Mouse (Mus musculus) cerebellum, postnatal 25 days (tissue): ENCODE results near the gene Ak7.

Source experiments
- DNase-seq, 2 experiments: peaks; one replicate each; pipeline ENCODE4 v3.0.0; 2021; ENCODE audit warnings: mixed read lengths in 2 of 2

Gene Ak7

DNA sequence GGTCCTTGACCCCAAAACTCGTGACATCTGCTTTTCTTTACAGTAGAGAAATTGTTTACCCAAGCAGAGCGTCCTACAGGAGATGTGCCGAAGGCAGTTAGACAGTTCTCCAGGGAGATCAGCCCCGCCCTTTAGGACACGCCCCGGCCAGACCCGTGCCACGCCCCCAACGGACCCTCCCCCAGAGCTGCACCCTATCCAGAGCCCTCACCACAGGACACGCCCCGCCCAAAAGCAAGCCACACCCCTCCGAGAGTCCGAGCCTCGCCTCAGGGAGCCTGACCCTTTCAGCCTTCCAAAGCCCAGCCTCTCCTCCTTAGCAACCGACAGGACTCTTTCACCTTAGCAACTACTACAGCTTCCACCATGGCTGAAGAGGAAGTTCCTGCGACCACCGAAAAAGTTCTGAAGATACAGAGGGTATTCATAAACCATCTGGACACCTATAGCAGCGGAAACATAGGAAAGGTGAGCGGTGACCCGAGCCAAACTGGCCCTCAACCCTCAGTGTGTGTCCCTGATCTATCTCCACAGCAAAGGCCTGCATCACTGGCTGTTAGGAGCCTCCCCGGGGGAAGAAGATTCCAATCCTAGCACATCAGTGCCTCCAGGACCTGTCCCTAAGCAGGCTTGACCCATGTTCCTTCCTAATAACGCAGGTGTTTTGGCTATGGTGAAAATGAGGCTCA, at the start of gene Ak7:
TSS of gene Ak7 (plus strand) at position 178 of the 689 bp plus-strand sequence.
- DNase-seq, result peak in 1 of 2 experiments; percentile 30

DNA sequence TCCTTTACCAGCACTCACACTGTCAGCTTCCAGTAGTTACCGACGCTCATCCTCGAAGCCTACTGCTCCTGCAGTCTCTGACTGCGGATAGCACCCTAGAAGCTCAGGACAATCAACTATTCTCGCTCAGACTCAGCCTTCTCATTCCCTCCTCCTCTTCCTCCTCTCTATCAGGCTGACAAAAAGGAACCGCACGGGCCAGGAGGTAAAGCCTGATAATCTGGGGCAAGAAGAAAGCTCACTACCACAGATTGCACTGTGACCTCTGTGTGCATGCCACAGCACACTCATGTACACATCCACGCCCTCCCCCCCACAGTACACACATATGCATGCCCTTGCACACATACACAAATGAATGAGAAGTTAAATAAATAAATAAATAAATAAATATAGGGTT, 29.5 kb upstream of the Ak7 start:
- no peak for DNase-seq

DNA sequence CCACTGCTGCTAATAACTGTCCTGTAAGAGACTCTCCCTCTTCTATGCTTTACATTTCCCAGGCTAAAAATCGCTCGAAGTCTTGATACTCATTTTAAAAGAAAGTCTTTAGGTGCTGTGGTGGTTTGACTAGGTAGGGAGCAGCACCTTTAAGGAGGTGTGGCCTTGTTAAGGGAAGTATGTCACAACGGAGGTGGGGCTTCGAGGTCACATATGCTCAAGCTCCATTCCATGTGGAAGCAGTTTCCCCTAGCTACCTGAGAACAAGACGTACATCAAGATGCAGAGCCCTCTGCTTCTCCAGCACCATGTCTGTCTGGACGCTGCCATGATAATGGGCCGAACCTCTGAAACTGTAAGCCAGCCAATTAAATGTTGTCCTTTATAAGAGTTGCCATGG, 27.6 kb upstream of the Ak7 start:
- no peak for DNase-seq

DNA sequence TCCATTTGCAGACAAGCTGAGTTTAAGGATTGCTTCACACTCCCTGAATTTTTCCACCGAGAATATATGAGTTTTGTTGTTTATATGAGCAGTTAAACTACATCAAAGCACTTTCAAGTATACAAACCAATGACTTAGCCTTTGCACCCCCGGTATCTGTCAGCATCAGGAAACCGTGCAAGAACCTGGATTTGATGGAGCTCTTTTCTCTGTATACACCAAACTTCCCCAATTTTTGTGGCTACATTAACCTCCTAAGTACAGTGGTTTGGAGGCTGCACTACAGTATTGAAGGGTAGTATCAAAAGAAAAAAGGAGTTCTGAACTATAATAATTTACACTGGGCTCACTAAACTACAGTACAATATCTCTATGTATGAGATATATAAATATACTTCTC, 27.0 kb upstream of the Ak7 start:
- no peak for DNase-seq

DNA sequence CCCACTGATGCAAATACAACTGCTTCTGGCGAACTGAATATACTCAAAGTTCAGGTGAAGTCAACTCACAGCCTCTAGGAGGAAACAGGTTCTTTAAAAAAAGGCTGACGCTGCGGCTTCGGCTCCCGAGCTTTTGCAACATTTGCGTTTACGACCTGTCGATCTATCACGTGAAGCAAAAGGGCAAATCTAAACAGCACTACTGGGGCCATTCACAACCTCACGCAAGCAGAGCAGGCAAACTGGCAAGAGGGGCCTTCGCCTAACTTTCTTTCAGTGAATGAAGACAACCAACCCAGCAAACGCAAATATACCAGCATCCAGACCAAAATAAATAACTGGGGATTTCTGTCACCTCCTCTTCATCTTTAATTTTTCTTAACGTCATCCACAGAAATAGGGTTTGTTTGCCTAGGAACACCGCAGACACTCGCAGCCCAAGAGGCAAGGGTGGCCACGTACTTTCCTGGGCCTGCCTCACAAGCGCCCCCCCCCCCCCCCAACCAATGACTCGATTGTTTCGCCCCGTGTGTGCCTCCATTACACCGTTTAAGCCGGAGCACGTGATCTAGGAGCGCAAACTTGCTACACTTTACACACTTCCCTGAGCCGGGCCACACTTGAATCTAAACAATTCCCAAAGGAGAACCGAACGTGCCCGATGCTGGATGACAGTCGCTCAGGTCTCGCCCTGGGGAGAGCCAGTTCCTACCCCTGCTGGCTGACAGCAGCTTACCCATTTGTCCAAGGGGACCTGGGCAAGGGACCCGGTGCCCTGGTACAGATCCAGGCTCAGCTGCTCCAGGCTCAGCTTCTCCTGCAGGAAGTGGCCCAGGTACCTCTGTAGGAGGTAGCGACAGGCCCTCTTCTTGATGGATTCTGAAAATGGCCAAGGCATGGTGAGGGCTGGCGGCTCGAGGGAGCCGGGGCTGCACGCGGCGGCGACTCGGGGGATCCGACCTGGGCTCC, 21.6 kb upstream of the Ak7 start, which contains the start of gene Gskip:
TSS of gene Gskip (plus strand) at position 897 of the 969 bp plus-strand sequence.
- DNase-seq, result peak; percentile 23 to 56

DNA sequence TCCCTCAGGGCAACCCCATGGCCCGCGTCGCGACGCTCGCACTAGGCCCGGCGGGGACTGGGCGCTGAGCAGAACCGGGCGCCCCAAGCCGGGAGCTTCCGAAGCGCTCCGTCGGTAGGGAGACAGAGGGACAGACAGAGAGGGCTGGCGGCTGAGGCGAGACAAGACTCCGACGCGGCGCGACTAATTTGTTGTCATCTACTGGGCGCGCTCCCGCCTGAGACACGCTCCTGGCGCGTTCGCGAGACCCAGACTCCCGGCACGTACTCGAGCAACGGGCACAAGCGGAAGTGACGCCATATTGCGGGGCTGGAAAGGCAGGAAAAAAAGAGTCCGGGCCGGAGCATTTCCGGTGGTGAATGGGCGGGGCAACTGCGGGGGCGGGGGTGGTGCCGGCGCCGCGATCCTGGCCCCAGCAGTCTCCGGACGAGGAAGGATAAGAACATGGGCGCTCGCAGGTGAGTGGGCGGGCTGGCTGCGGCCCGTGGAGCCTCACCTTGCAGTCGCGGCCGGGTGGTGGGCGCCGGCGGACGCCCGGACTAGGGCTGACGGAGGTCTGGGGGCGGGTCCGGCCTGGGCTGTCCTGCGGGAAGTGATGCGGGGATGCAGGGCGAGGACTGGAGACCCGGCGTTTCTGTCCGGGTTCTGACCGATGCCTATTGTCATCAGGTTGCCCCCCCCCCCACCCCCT, 20.6 kb upstream of the Ak7 start, which contains the start of gene Atg2b:
TSS of gene Atg2b (minus strand) at position 211 of the 691 bp plus-strand sequence.
- peak; percentile 96 to 98 for DNase-seq

DNA sequence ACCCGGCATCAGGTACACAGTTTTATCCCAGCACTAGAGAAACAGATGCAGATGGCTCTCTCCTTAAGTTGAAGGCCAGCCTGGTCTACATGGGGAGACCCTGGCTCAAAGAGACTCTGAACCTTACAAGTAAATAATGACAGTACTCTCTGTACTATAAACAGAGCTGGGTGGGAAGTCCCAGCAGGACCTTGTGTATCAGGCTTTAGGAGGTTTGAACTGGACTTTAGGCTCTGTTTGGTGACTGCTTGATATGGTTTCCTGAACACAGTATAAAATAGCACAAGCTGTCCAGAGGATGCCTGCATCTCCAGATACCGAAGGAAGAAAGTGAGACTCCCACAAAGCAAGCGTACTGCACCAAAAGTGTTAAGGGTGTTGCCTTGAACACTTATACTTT, 19.0 kb upstream of the Ak7 start:
- no peak for DNase-seq

DNA sequence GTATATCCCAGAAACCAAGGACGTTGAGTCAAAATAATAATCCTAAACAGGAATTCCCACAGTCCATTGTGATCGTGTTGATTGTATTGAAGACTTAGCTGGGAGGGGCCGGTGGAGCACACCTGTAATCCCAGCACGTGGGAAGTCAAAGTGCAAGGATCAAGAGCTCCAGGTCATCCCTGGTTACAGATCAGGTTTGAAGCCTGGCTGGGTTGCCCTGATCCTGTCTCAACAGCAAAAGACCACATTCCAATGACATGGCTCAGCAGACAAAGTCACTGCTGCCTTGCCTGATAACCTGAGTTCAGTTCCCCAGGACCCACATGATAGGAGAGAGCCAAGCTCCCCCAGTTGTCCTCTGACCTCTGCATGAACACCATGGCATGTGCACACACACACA, 18.4 kb upstream of the Ak7 start:
- DNase-seq, result no peak

DNA sequence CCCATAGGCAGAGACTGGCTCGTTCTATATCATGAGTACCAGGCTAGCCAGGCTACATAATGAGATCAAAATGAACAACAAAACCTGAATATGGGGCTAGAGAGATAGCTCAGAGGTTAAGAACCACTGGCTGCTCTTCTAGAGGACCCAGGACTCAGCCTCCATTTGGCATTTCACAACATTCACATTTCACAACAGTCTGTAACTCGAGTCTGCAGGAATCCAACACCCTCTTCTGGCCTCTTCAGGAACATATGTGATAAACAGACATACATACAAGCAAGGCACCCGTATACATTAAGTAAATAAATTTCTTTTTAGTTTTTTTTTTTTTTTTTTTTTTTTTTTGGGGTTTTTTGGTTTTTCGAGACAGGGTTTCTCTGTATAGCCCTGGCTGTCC, 17.2 kb upstream of the Ak7 start:
- no peak for DNase-seq

DNA sequence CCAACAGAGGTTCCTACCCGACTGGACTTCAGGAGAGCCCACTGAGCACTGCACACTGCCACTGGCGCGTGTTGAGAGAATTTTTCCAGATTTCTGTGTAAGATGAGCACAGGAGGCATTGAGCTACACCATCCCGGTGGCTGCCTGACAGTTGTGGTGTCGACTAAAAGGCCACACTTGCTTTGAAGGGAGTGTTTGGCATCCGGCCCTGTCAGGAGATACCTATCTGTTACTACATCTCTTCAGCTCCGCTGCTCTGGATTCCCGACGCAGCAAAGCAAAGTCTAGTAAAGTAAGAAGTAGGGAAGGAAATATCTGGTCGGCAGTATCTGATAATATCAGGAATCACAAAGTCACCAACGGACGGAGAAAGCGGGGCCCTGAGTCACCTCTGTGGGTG, 16.3 kb upstream of the Ak7 start:
- no peak for DNase-seq

DNA sequence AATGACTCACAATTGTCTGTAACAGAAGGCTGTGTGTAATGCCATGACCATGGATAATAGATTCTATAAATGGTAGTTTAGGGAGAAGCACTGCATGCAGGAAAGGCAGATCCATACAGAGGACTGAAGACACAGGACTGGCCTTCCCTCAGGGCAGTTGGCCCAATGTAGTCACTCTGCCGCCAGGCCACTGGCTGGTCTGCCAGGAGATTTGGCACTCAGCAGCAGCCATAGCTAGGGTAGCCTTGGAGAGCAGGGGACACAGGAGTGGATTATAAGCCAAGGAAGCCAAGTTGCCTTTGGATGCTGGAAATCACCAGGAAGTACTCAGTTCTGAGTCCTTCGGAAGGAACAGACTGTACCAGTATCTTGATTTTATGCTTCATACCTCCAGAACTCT, 11.8 kb upstream of the Ak7 start:
- DNase-seq, result peak; percentile 29 to 47

DNA sequence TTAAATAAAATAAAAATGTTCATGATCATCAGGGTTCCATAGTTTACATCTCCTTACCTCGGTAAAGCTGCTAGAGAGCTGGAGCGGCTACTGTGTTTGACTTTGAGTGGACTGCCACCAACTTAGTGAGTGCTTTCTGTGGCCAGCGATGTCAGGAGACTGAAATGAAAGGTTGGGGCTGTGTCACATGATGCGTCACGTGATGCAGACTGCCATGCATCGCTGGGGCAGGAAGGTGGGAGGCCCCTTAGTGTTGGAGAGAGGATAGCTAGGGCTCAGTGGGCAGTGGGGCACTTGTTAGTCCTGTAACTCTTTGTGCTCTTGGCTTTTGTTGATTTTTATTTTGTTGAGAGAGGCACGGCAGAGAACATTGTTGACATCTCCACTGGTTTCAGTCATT, 9.9 kb upstream of the Ak7 start:
- DNase-seq, result no peak

DNA sequence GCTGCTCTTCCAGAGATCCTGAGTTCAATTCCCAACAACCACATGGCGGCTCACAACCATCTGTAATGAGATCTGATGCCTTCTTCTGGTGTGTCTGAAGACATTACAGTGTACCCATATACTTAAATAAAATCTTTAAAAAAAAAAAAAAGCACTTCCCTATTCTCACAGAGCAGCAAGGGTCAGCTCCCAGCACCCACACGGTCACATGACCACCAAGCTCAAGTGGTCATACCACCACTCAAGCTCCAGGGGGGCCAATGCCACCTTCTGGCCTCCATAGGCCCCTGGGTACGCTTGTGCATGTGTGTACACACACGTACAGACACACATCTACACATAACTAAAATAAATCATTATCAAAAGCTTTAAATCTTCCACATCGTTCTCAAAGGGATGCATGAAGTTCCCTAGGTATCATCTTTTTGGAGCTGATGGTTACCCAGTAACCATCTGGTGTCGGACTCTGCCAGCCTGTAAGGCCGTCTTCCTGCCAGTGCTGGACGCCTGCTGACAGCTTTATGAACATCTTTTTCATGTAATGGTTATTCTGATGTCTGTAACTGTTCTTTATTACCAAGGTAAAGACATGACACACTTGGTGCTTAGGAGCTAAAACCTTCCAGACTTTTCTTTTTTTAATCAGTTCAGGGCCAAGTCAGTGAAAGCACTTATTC, 8.5 kb upstream of the Ak7 start:
- DNase-seq, result peak; percentile 56 to 69

DNA sequence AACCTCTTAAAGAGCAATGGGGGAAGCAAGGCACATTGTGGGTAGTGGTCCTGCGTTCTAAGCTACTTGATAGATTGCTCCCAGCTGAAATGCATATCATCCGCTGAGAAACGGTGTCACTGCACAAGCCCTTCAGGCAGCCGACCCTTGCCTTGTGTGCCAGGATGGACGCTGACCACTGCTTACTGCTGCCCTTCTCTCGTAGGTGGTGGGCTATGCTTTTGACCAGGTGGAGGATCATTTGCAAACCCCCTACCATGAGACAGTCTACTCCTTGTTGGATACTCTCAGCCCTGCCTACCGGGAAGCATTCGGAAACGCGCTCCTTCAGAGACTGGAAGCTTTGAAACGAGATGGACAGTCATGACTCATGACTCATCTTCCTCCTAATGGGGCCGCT, 5.3 kb upstream of the Ak7 start:
- no peak for DNase-seq

DNA sequence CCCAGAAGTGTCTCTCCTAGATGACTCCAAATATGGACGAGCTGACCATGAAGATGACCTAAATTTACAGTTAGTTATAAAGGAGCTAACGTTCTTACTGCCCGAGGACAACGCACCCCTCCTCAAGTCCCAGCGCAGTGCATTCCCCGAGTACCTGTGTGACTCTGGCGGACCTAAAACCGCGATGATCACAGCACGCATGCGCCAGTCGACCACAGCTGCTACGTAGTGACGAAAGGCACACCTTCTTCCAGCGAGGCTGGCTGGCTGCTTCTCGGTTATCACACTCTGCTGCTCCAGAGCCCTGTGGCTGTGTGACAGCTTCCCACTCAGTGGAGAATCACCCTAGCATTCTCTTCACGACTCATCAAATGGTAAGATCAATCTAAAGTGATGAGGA, 12.8 kb downstream of the Ak7 start:
- peak; percentile 61 to 69 for DNase-seq

DNA sequence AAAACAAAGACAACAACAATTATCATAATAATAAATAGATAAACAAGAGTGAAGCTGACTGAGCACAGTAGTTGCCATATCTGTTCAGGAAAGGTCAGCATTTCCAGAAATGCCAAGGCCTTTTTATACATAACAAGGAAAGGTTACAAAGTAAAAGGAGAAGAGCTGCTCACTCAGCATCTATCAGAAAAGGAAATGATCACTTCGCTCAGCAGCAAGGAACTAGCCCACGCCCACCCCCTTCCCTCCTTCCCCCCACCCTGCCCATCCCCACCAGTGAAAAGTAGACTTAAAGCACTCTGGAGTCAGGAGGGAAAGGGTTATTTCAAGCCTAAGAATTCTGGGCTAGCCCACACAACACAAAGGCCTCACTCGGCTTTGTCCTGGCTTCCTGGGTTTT, 14.4 kb downstream of the Ak7 start:
- DNase-seq, result no peak

DNA sequence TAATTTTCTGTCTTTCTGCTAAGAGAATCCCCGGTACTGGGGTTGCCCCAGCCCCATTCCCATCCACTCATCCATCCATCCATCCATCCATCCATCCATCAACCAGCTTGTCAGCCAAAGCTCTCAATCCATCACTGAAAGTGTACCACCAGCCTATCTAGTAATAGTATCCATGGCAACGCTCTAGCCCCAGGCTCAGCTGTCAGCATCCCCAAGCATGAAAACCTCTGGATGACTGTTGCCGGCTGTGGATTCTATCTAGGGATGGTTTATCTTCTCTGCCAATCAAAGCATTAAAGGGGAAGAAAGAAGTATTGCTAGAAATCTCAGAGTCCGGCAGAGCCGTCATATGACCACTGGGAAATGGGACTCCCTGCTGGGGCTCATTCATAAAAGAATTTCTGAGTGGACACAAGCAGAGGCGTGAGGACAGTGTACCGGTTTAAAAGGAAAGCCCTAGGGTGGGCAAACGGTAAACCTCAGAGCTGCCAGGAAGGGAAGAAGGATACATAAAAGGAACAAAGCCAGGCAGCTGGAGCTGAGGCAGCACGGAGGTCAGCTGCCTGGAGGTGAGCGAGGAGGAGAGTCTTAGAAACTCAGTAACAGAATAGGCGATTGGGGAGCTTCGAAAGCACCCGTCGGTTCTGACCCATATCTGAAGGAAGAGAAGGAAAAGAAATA, 15.8 kb downstream of the Ak7 start:
- no peak for DNase-seq

DNA sequence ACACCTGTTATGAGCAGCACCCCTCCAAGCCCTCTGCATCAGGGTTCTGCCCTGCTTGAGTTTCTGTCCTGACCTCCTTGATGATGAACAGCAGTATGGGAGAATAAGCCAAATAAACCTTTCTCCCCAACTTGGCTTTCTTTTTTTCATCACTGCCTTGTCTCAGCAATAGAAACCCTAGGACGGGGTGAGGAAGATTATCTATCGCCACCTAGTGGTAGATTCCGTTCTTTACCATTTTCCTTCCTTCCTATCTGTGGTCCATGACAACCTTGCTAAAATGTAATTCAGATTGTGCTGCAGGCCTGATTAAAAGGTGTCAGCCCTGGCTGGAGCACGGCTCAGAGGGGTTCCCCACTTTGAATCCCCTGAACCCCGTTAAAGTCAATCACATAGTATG, 16.9 kb downstream of the Ak7 start:
- DNase-seq, result peak; percentile 15 to 28

DNA sequence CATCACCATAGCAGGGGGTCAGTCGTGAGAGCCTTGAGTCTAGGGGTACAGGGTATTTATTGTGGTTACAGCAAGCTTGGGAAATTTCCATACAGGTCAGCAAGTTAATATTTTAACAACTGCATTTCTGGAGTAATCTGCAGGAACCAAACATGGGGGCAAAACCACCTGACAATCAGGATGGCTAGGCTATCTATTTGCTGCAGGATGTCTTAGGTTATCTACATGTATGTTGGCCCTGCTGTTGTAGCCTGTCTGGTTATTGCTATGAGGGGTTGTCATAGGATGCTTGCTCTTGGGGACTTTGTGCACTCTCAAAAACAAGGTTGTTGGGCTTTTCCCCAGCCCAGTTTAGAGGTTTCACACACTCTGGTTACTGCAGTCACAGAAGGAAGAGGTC, 18.8 kb downstream of the Ak7 start:
- no peak for DNase-seq

DNA sequence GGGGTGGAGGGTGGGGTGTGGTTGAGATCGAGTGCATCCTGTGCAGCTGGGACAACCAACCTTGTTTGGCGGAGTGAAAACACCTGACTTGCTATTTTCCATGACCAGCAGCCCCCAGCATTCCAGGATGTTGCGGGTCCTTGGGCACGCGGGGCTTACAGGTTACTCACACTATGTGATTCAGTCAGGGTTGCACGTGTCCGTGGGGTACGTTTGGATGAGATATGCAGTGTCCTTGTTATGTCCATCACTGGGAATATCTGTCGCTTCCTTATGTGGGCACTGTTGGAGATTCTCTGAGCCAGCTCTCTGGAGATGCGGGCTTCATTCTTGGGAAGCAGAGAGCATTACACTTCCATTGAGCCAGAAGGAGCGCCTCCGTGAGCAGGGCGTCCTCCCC, 20.0 kb downstream of the Ak7 start:
- DNase-seq, result no peak

DNA sequence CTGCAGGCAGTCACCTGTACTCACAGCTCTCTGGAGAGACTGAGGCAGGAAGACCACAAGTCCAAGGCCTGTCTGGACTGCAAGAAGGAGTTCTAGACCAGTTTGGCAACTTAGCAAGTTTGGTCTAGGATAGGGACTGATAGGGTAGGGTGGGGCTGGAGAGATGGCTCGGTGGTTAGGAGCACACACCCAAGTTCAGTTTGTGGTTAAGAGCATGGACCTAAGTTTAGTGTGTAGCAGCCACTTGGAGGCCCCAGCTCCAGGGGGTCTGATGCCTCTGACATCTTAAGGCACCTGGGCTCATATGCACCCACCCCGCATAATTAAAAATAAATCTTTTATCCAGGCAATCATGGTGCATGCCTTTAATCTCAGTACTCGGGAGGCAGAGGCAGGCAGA, 21.5 kb downstream of the Ak7 start:
- no peak for DNase-seq

DNA sequence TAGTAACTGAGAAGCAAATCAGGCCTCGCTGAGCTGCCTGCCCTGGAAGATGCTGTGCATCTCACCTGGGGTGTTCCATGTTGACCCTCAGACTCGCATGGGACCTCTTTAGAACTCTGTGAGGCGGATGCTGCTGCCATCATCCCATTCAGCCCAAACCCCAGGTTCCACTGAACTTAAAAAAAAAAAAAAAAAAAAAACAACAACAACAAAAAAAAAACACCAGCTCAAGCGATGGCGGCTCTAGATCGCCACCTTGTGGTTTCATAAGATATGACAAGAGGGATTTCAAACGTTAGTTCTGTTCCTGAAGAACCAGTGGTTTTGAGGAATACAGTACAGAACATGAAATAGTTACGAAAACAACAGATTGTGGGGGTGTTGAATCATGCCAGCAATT, 22.2 kb downstream of the Ak7 start:
- DNase-seq, result peak; percentile 17 to 61
